Mouse (Mus musculus) T-helper 1 cell (primary cell): ENCODE data around the gene Brd4.
"Not testable (repeated sequence)": the region's sequence is repeated elsewhere in the genome, so short reads cannot be mapped to it uniquely, and the experiment has no call there.

Experiments used
- in situ Hi-C: fragments of 300-600 bp; cut with MboI, MseI; formaldehyde crosslinking; loops from one replicate; pipeline ENCODE4 v1.15.1; 2025; ENCODE audit warnings: high pct_unique_total_duplicates

Gene Brd4

GRCm38 (mm10) chr17:32233174-32233573 lies 51.3 kb downstream of the Brd4 start:
- in situ Hi-C loops = no loop called here

- in situ Hi-C loops = no loop called here
Measured at GRCm38 (mm10) chr17:32229256-32229655, 55.3 kb downstream of the Brd4 start.

- in situ Hi-C loops = loop anchor here (5.0 kb wide), 1 partner anchor 86 kb away; no protein-coding TSS in a partner anchor
Measured at GRCm38 (mm10) chr17:32220873-32221272, 63.6 kb downstream of the Brd4 start.

- in situ Hi-C loops = not testable (repeated sequence)
Measured at GRCm38 (mm10) chr17:32215587-32215986, 68.9 kb downstream of the Brd4 start.

GRCm38 (mm10) chr17:32211554-32211953 lies 73.0 kb downstream of the Brd4 start:
- in situ Hi-C loops = not testable (repeated sequence)

GRCm38 (mm10) chr17:32209752-32210151 lies 74.8 kb downstream of the Brd4 start:
- in situ Hi-C loops = loop anchor here (5.0 kb wide), 1 partner anchor 33 kb away; no protein-coding TSS in a partner anchor

GRCm38 (mm10) chr17:32209144-32209543 lies 75.4 kb downstream of the Brd4 start:
- in situ Hi-C loops = loop anchor here (5.0 kb wide), 1 partner anchor 33 kb away; no protein-coding TSS in a partner anchor

- in situ Hi-C loops = loop anchor here (5.0 kb wide), 1 partner anchor 35 kb away; no protein-coding TSS in a partner anchor
Measured at GRCm38 (mm10) chr17:32207586-32208245, 76.8 kb downstream of the Brd4 start.

GRCm38 (mm10) chr17:32205345-32205744 lies 79.2 kb downstream of the Brd4 start:
- in situ Hi-C loops = loop anchor here (5.0 kb wide), 1 partner anchor 37 kb away; no protein-coding TSS in a partner anchor

- in situ Hi-C loops = no loop called here
Measured at GRCm38 (mm10) chr17:32202972-32203371, 81.5 kb downstream of the Brd4 start.

GRCm38 (mm10) chr17:32201086-32201485 lies 83.4 kb downstream of the Brd4 start:
- in situ Hi-C loops = no loop called here

- in situ Hi-C loops = no loop called here
Measured at GRCm38 (mm10) chr17:32199796-32200195, 84.7 kb downstream of the Brd4 start.

- in situ Hi-C loops = no loop called here
Measured at GRCm38 (mm10) chr17:32197156-32197555, 87.4 kb downstream of the Brd4 start.

- in situ Hi-C loops = no loop called here
Measured at GRCm38 (mm10) chr17:32195725-32196124, 88.8 kb downstream of the Brd4 start.

GRCm38 (mm10) chr17:32193010-32193409 lies 91.5 kb downstream of the Brd4 start:
- in situ Hi-C loops = no loop called here

GRCm38 (mm10) chr17:32189850-32190249 lies 94.7 kb downstream of the Brd4 start:
- in situ Hi-C loops = no loop called here

- in situ Hi-C loops = no loop called here
Measured at GRCm38 (mm10) chr17:32188863-32189636, 95.5 kb downstream of the Brd4 start, which contains the start of gene Ephx3. Gene Ephx3 (minus strand): TSS chr17:32189549.

- in situ Hi-C loops = no loop called here
Measured at GRCm38 (mm10) chr17:32183017-32183416, 101.5 kb downstream of the Brd4 start.

- in situ Hi-C loops = no loop called here
Measured at GRCm38 (mm10) chr17:32179621-32180491, 104.7 kb downstream of the Brd4 start.

GRCm38 (mm10) chr17:32176919-32177318 lies 107.6 kb downstream of the Brd4 start:
- in situ Hi-C loops = no loop called here

GRCm38 (mm10) chr17:32173166-32173565 lies 111.4 kb downstream of the Brd4 start:
- in situ Hi-C loops = no loop called here

GRCm38 (mm10) chr17:32172485-32172884 lies 112.0 kb downstream of the Brd4 start:
- in situ Hi-C loops = no loop called here
